Mouse (Mus musculus) liver, postnatal 0 days (tissue): ENCODE data around the gene Itih2.

Experiments used
- CTCF ChIP-seq: sonication (generic); IDR thresholded peaks from 2 replicates; pipeline ENCODE4 v1.5.1; 2016; ENCODE audit warnings: antibody characterized with exemption, low read depth
- EP300 ChIP-seq: IDR thresholded peaks from 2 replicates; pipeline ENCODE4 v1.6.1; 2016; ENCODE audit warnings: antibody characterized with exemption, low read depth, mild to moderate bottlenecking

DNA sequence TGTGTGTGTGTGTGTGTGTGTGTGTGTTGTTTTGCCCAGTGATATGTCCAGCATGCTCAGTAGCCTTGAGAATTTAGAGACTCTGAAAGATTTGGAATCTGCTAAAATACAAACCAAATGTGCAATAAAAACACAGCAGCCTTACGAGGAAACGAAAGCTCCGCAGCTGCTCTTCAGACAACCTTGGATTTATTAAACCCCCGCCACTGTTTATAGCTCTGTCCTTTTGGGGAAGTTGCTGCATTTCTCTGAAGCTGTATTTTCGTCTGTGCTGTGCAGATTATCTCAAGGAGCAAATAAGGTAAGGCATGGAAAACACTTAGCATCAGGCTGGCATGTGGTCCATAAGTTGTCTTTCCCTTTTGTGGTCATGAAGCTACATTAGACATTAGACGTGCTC, 14.3 kb upstream of the Itih2 start:
- no peak for TF ChIP-seq CTCF
- no peak for TF ChIP-seq EP300
